Mouse (Mus musculus): ENCODE results near the gene Tbc1d13. TPM values are rescaled to one million over a fixed set of nuclear protein-coding genes. Genes with fewer than 3 reads are reported as not detected.
A peak's percentile ranks its signal among the peaks of the same experiment; 100 is the strongest.

Tbc1d13 gene
- total RNA-seq (2014; rRNA removed), result 116 and 135 TPM in 2 replicates
- 5.0 and 8.3 TPM in 2 replicates for polyA plus RNA-seq (2015; fragmentation: Nextera tagmentation; extraction: Ambion mirVana)

DNA sequence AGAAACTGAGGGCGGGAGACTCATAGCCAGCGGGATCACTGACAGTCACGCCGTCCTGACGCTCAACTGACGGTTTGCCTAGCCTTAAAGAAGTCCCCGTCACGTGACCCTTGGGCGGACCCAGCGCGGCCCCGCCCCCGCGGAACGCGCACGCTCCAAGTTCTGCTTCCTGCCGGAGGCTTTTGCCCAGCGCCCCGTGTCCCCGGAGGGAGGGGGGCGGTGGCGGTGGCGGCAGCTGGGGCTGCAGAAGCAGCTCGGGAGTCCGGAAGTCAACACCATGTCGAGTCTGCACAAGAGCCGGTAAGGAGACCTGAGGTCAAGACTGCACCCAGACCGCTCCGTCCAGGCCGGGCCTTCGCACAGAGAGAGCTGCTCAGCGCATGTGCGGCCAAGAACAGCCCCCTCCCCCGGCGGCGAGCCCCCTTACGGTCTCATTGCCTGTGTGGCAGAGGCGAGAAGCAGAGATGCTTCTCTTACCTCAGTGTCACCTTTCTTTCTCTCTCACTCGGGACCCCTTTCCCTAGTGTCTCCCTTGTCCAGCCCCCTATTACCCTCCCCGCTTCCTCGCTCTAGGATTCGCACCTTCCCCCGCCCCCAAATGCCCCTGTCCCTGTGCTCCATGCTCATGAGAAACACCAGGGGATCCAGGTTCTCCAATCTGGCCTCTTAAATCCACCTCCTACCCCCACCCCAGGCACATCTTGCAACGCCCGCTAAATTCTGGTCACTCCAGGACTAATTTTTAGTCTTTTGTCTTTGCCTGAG is at the start of gene Tbc1d13:
TSS of gene Tbc1d13 (plus strand) at position 134 of the 765 bp plus-strand sequence.
- H3K4me1 ChIP-seq (ENCODE audit: insufficient read depth), result peaks cover 21% of the 10 kb centered on the region
- H3K9me3 ChIP-seq (ENCODE audit: low read length), result no peaks in the 10 kb centered on the region
- H3K27me3 ChIP-seq (ENCODE audit: insufficient read depth, low read length), result no peaks in the 10 kb centered on the region
- 0 out of 2 replicates have a peak, but pooled peaks have one; percentile 19 for TF ChIP-seq CTCF (IDR thresholded peaks at IDR 0.05; ENCODE audit: low read depth)
- ATAC-seq (peak; percentile 98), DNase-seq (peak; percentile 95)
- under 1% methylated on average over 46 of the region's 46 CpGs for WGBS
- peaks cover 10% of the 10 kb centered on the region for H3K36me3 ChIP-seq (ENCODE audit: insufficient read depth)
- H3K4me3 ChIP-seq (ENCODE audit: low read depth, low read length), result peak within 1 kb of the TSS; percentile 88
- peak within 1 kb of the TSS; percentile 88 for H3K4me2 ChIP-seq (ENCODE audit: low read depth)
- peak within 1 kb of the TSS; percentile 77 for H3K9ac ChIP-seq
- peak within 1 kb of the TSS; percentile 69 for H3K27ac ChIP-seq (ENCODE audit: low read depth, low read length)

- no peak for TF ChIP-seq CTCF (IDR thresholded peaks at IDR 0.05; ENCODE audit: low read depth)
- ATAC-seq, result no peak
- DNase-seq, result no peak
- no peak overlapping the region for H3K9ac ChIP-seq
- no peak overlapping the region for H3K4me3 ChIP-seq (ENCODE audit: low read depth, low read length)
- no peak overlapping the region for H3K27ac ChIP-seq (ENCODE audit: low read depth, low read length)
- no peaks in the 10 kb centered on the region for H3K36me3 ChIP-seq (ENCODE audit: insufficient read depth)
- H3K4me1 ChIP-seq (ENCODE audit: insufficient read depth), result no peaks in the 10 kb centered on the region
- WGBS, result 49% methylated on average over 5 of the region's 5 CpGs
- no peaks in the 10 kb centered on the region for H3K9me3 ChIP-seq (ENCODE audit: low read length)
- H3K27me3 ChIP-seq (ENCODE audit: insufficient read depth, low read length), result no peaks in the 10 kb centered on the region
- H3K4me2 ChIP-seq (ENCODE audit: low read depth), result 0 out of 2 replicates have a peak overlapping the region, but pooled peaks have one; percentile 35
These were observed 49.4 kb upstream of the Tbc1d13 start for GRCm38 (mm10) chr2:30084113-30084512.

DNA sequence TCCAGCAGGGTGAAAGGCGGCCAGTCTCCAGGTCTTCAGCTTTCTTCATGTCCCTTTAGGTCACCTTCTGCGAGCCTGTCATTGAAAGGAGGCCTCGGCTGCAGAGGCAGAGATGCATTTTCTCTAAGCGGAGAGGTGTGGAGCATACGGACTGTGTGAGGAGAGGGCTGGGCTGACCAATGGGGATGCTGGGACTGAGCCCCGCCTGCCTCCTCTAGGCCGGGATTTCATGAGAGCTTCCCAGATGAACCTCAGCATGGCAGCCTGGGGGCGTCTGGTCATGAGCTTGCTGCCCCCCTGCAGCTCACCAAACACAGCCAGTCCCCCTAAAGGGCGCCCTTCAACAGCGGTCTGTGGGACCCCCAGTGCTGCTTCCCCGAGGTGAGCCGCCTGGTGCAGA is 48.9 kb upstream of the Tbc1d13 start:
- Histone ChIP-seq H3K36me3 (ENCODE audit: insufficient read depth) (no peaks in the 10 kb centered on the region), H3K4me1 (ENCODE audit: insufficient read depth) (no peaks in the 10 kb centered on the region), H3K4me3 (ENCODE audit: low read depth, low read length) (no peak overlapping the region), H3K9me3 (ENCODE audit: low read length) (no peaks in the 10 kb centered on the region), H3K9ac (no peak overlapping the region; the same call in 1 of the 2 replicates), H3K27ac (ENCODE audit: low read depth, low read length) (no peak overlapping the region), H3K27me3 (ENCODE audit: insufficient read depth, low read length) (no peaks in the 10 kb centered on the region), H3K4me2 (ENCODE audit: low read depth) (peak overlapping the region; percentile 35)
- ATAC-seq (peak; percentile 65), DNase-seq (no peak)
- 13% methylated on average over 12 of the region's 12 CpGs for WGBS
- TF ChIP-seq CTCF (IDR thresholded peaks at IDR 0.05; ENCODE audit: low read depth), result no peak

- no peak for DNase-seq
- Histone ChIP-seq H3K4me3 (ENCODE audit: low read depth, low read length) (no peak overlapping the region), H3K27me3 (ENCODE audit: insufficient read depth, low read length) (no peaks in the 10 kb centered on the region), H3K4me2 (ENCODE audit: low read depth) (no peak overlapping the region), H3K4me1 (ENCODE audit: insufficient read depth) (no peaks in the 10 kb centered on the region), H3K27ac (ENCODE audit: low read depth, low read length) (no peak overlapping the region), H3K9me3 (ENCODE audit: low read length) (no peaks in the 10 kb centered on the region), H3K9ac (no peak overlapping the region), H3K36me3 (ENCODE audit: insufficient read depth) (peaks cover 6% of the 10 kb centered on the region; the same call in 1 of the 2 replicates)
- no peak for ATAC-seq
- TF ChIP-seq CTCF (IDR thresholded peaks at IDR 0.05; ENCODE audit: low read depth), result no peak
- 93% methylated on average over 4 of the region's 4 CpGs for WGBS
These were observed 46.2 kb upstream of the Tbc1d13 start for GRCm38 (mm10) chr2:30087310-30087709.

GRCm38 (mm10) chr2:30091521-30091920 is 42.0 kb upstream of the Tbc1d13 start:
- Histone ChIP-seq H3K4me2 (ENCODE audit: low read depth) (no peak overlapping the region), H3K27ac (ENCODE audit: low read depth, low read length) (no peak overlapping the region), H3K36me3 (ENCODE audit: insufficient read depth) (peaks cover 10% of the 10 kb centered on the region; the same call in 1 of the 2 replicates), H3K9me3 (ENCODE audit: low read length) (no peaks in the 10 kb centered on the region), H3K4me1 (ENCODE audit: insufficient read depth) (no peaks in the 10 kb centered on the region), H3K4me3 (ENCODE audit: low read depth, low read length) (no peak overlapping the region), H3K9ac (no peak overlapping the region), H3K27me3 (ENCODE audit: insufficient read depth, low read length) (no peaks in the 10 kb centered on the region)
- DNase-seq, result no peak
- 95% methylated on average over 12 of the region's 12 CpGs for WGBS
- ATAC-seq, result no peak
- no peak for TF ChIP-seq CTCF (IDR thresholded peaks at IDR 0.05; ENCODE audit: low read depth)

DNA sequence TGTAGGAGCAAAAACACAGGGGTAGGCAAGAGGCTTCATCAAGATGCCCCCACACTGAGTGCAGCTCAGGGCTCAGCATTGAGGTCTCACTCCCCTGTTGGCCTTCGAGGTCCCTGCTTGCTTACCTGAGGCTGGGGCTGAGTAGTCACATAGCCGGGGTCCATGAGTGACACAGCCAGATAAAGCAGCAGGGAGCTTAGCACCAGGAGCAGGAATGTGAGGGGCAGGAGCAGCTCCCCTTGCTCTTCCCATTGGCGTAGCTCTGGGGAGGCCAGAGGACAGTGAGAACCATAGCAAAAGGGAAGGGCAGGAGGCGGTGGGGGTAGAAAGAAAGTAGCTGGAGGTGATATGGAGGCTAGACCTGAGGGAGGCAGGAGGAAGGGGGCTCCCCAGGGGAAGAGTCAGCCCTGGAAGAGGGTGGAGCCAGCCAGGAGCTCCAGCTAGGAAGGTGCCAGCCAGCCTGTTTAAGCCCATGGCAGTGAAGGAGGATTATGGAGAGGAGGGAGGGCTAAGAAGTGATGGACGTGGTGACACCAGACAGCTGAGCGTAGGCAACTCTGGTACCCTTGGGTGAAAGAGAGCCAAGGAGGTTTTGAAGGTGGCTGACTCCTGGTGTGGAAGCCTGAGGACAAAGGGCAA is 41.1 kb upstream of the Tbc1d13 start:
- no peak for ATAC-seq
- peaks cover 18% of the 10 kb centered on the region for H3K36me3 ChIP-seq (ENCODE audit: insufficient read depth)
- no peak overlapping the region for H3K27ac ChIP-seq (ENCODE audit: low read depth, low read length)
- no peak overlapping the region for H3K9ac ChIP-seq
- DNase-seq, result no peak
- no peak overlapping the region for H3K4me3 ChIP-seq (ENCODE audit: low read depth, low read length)
- 59% methylated on average over 6 of the region's 6 CpGs for whole genome bisulfite sequencing
- peak overlapping the region; percentile 89; the same call in 1 of the 2 replicates for H3K4me2 ChIP-seq (ENCODE audit: low read depth)
- no peaks in the 10 kb centered on the region for H3K9me3 ChIP-seq (ENCODE audit: low read length)
- H3K27me3 ChIP-seq (ENCODE audit: insufficient read depth, low read length), result no peaks in the 10 kb centered on the region
- no peak for TF ChIP-seq CTCF (IDR thresholded peaks at IDR 0.05; ENCODE audit: low read depth)
- H3K4me1 ChIP-seq (ENCODE audit: insufficient read depth), result no peaks in the 10 kb centered on the region
